In genomic region chr8:71591471-71592373, GRCm38 (mm10) we compare ENCODE assay signal across 7 mouse cellular contexts. TPM values are rescaled to one million over a fixed set of nuclear protein-coding genes. Genes with fewer than 3 reads are reported as not detected.
DNase-seq lines count a peak whose midpoint lies in the region; ATAC-seq lines count a peak whose summit lies in the region.

TSS of gene Pgls (plus strand) at chr8:71592176.

- no peaks in the 10 kb centered on the region for H3K27me3 ChIP-seq in intestine, embryonic 15.5 days (replicated peaks)
- H3K27me3 ChIP-seq in midbrain, embryonic 10.5 days (ENCODE audit: low read depth, poor library complexity, severe bottlenecking) = peaks cover 12% of the 10 kb centered on the region

- 0 out of 2 replicates have a peak, but pooled peaks cover 4% of the 10 kb centered on the region for H3K36me3 ChIP-seq in intestine, embryonic 15.5 days
- peaks cover 21% of the 10 kb centered on the region for H3K36me3 ChIP-seq in midbrain, embryonic 10.5 days

- H3K4me1 ChIP-seq in intestine, embryonic 15.5 days (replicated peaks) = peaks cover 27% of the 10 kb centered on the region
- H3K4me1 ChIP-seq in midbrain, embryonic 10.5 days = peaks cover 45% of the 10 kb centered on the region

- H3K4me2 ChIP-seq in intestine, embryonic 15.5 days (replicated peaks) = peak within 1 kb of the TSS; percentile 87

- intact Hi-C loops in left cerebral cortex, postnatal 25 days (cut with DNase I) = loop anchor here (2.0 kb wide), 1 partner anchor 23 kb away; the partner anchor contains the start of gene Slc27a1

- peak; percentile 98 for DNase-seq in adrenal gland, adult (ENCODE audit: inconsistent age in 2 of 2, low spot score in 1 of 2)
- DNase-seq in embryo, embryonic 10.5 days (ENCODE audit: low spot score) = peak; percentile 97
- peak; percentile 94 for DNase-seq in gastrocnemius, postnatal 25 days
- DNase-seq in left cerebral cortex, postnatal 25 days (ENCODE audit: low spot score in 2 of 2) = peak; percentile 98
- peak; percentile 97 for DNase-seq in midbrain, embryonic 10.5 days (ENCODE audit: low spot score)
- peak; percentile 92 for DNase-seq in right cerebral cortex, postnatal 4 days

- H3K9ac ChIP-seq in intestine, embryonic 15.5 days = peak within 1 kb of the TSS; percentile 93

- peak within 1 kb of the TSS; percentile 99 for H3K27ac ChIP-seq in intestine, embryonic 15.5 days
- peak within 1 kb of the TSS; percentile 97 for H3K27ac ChIP-seq in midbrain, embryonic 10.5 days (replicated peaks)

- H3K9me3 ChIP-seq in intestine, embryonic 15.5 days = no peaks in the 10 kb centered on the region
- H3K9me3 ChIP-seq in midbrain, embryonic 10.5 days (replicated peaks) = no peaks in the 10 kb centered on the region

- WGBS in intestine, embryonic 15.5 days = under 1% methylated on average over 71 of the region's 71 CpGs
- WGBS in midbrain, embryonic 10.5 days = under 1% methylated on average over 71 of the region's 71 CpGs

- peak; percentile 92 for ATAC-seq in intestine, embryonic 15.5 days

- H3K4me3 ChIP-seq in intestine, embryonic 15.5 days (replicated peaks) = peak within 1 kb of the TSS; percentile 88
- peak within 1 kb of the TSS; percentile 83 for H3K4me3 ChIP-seq in midbrain, embryonic 10.5 days

RNA-seq across cellular contexts. Expression of gene Pgls, which starts in this region (rescaled TPM):
- total RNA-seq in gastrocnemius, postnatal 25 days (2021) = 10 to 100 TPM; 26.3 to 26.9 TPM
- 241 and 243 TPM in 2 replicates for polyA plus RNA-seq in intestine, embryonic 15.5 days (2015; fragmentation: Nextera tagmentation; extraction: Ambion mirVana)
- total RNA-seq in left cerebral cortex, postnatal 25 days (2021) = 10 to 100 TPM; 35.1 to 38.7 TPM
- polyA plus RNA-seq in midbrain, embryonic 10.5 days (2016; fragmentation: Nextera tagmentation; extraction: Ambion mirVana) = 248 and 261 TPM in 2 replicates

Comparison
In these comparisons a context has a peak if more than half of its experiments do, and no peak if none do; other contexts are left out.
1. Peak in every context shown above with its lines: DNase-seq, ATAC-seq, H3K4me3 ChIP-seq and H3K27ac ChIP-seq.